Mouse (Mus musculus) adrenal gland, postnatal 4 days (tissue): ENCODE results near the gene Gbp4. TPM values are rescaled to one million over a fixed set of nuclear protein-coding genes. Genes with fewer than 3 reads are reported as not detected.

ENCODE experiments used
- total RNA-seq, 2 experiments: library from RNA; stranded (reverse); gene quantifications; 2 replicates each; pipeline ENCODE4 v1.2.3; 2021

Gene Gbp4
- total RNA-seq, 2 experiments from 2014 or later, result 6.0 to 6.8 TPM

Other genes with a start within 250 kb of the Gbp4 start
- gene Abcg3, start 156.9 kb downstream of the Gbp4 start, total RNA-seq, result 1 to 10 TPM in 1 of 2 experiments, under 1 TPM in 1; 0.84 to 1.1 TPM
- 10 to 100 TPM in 1 of 2 experiments, 1 to 10 TPM in 1; 9.5 to 10.7 TPM for gene Gbp9, start within 50 bp of the Gbp4 start, total RNA-seq
- under 1 TPM; 0.54 to 0.87 TPM for gene Gbp8, start within 50 bp of the Gbp4 start, total RNA-seq
- gene Gbp10, start 99.9 kb upstream of the Gbp4 start, total RNA-seq, result under 1 TPM in 1 of 2 experiments, not detected in 1; 0.17 TPM
- gene Gm43302, start 154.1 kb upstream of the Gbp4 start, total RNA-seq, result under 1 TPM; 0.20 to 0.37 TPM
- 1 to 10 TPM; 4.5 to 7.0 TPM for gene Gbp6, start 154.1 kb upstream of the Gbp4 start, total RNA-seq